Mouse (Mus musculus) forebrain, embryonic 16.5 days (tissue): ENCODE results near the gene Mcpt1. TPM values are rescaled to one million over a fixed set of nuclear protein-coding genes. Genes with fewer than 3 reads are reported as not detected.
"Not testable (repeated sequence)": the region's sequence is repeated elsewhere in the genome, so short reads cannot be mapped to it uniquely, and the experiment has no call there.

Source experiments
- ATAC-seq: fragments of 200-750 bp; cut with Nextera tagmentation; 2 replicates; pipeline ENCODE4 v1.8.0; 2017; ENCODE audit warnings: mild to moderate bottlenecking, moderate library complexity
- H3K27ac ChIP-seq: fragments of 300-500 bp; sonication (generic); 2 replicates; pipeline ENCODE4 v1.5.1; 2014; ENCODE audit warnings: low read length, control low read depth
- H3K27me3 ChIP-seq: fragments of 300-500 bp; sonication (generic); replicated peaks from 2 replicates; pipeline ENCODE4 v1.6.1; 2014; ENCODE audit warnings: low read length; ENCODE audit not compliant: control insufficient read depth, insufficient read depth
- H3K36me3 ChIP-seq: fragments of 300-500 bp; sonication (generic); 2 replicates; pipeline ENCODE4 v1.6.1; 2014; ENCODE audit not compliant: control insufficient read depth, insufficient read depth
- H3K4me1 ChIP-seq: fragments of 300-500 bp; sonication (generic); replicated peaks from 2 replicates; pipeline ENCODE4 v1.6.1; 2014; ENCODE audit warnings: low read length; ENCODE audit not compliant: control insufficient read depth, insufficient read depth
- H3K4me2 ChIP-seq: fragments of 300-500 bp; sonication (generic); 2 replicates; pipeline ENCODE4 v1.6.1; 2014; ENCODE audit warnings: mild to moderate bottlenecking, low read length, control low read depth
- H3K4me3 ChIP-seq: fragments of 300-500 bp; sonication (generic); replicated peaks from 2 replicates; pipeline ENCODE4 v1.5.1; 2014; ENCODE audit warnings: mild to moderate bottlenecking, low read length, control low read depth
- H3K9ac ChIP-seq: fragments of 300-500 bp; sonication (generic); replicated peaks from 2 replicates; pipeline ENCODE4 v1.6.1; 2014; ENCODE audit warnings: low read depth, low read length, control low read depth
- H3K9me3 ChIP-seq: fragments of 300-500 bp; sonication (generic); 2 replicates; pipeline ENCODE4 v1.6.1; 2016; ENCODE audit warnings: low read length; ENCODE audit not compliant: control insufficient read depth
- WGBS: fragments of 180-500 bp; shearing (Covaris S2); extraction: QIAGEN DNeasy Blood & Tissue Kit; methylation state at CpG from one replicate; pipeline ENCODE4 v1.1.7; 2014; 5-methylcytosine and 5-hydroxymethylcytosine counted together
- polyA plus RNA-seq: library from polyadenylated mRNA; unstranded; fragments of >200 nt; fragmentation: Nextera tagmentation; extraction: Ambion mirVana; gene quantifications from 2 replicates; pipeline ENCODE4 v1.2.1, GENCODE M21; 2015

The Mcpt1 gene
- polyA plus RNA-seq, 1 experiment from 2014 or later: not detected

DNA sequence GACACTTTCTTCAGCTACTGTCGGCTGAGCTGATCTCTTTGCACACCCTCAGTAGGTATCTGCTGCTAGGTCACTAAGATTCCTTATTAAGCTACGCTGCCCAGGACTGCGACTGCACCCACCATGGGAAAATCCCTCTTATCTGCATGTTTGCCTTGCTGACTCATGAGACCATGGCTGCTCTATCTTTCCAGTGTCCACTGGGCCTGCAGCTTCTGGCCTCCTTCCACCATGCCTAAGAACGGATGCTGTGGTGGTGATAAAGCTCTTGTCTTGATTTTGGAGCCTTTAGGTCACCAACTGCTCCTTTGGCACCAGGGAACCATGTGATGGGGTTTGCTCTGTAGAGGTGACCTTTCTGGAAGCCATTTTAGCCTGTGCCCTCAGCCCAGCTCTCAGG is 40.0 kb downstream of the Mcpt1 start:
- Histone ChIP-seq H3K4me2 (no peak overlapping the region), H3K4me1 (no peaks in the 10 kb centered on the region), H3K27me3 (no peaks in the 10 kb centered on the region), H3K4me3 (no peak overlapping the region), H3K36me3 (no peaks in the 10 kb centered on the region), H3K27ac (no peak overlapping the region), H3K9ac (no peak overlapping the region), H3K9me3 (no peaks in the 10 kb centered on the region)
- no peak for ATAC-seq
- WGBS: 85% methylated on average over 4 of the region's 4 CpGs

DNA sequence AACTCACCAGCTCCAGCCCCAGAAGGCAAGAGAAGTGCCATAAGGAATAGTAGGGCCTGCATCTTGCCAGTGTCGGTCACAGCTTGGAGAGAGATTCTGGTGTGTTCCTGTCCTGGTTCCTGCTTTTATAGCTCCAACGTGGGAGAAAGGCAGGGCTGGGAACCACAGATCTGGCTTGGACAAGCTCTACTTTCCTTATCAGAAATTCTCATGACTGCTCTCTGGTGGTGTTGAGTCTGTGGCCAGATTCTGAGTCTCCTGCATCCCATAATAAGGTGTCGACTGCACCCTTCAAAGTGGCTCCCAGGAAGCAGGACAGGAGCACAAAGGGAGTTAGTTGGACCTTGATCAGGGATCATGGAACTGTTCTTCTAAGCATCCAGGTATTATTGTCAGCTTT is 44.4 kb downstream of the Mcpt1 start, which contains the start of gene Mcpt4:
TSS of gene Mcpt4 (minus strand) at position 101 of the 400 bp plus-strand sequence.
- not testable (repeated sequence) for H3K4me1 ChIP-seq, H3K27me3 ChIP-seq, H3K9ac ChIP-seq, H3K4me3 ChIP-seq, H3K4me2 ChIP-seq, H3K9me3 ChIP-seq, ATAC-seq, H3K27ac ChIP-seq, H3K36me3 ChIP-seq
- 90% methylated on average over 3 of the region's 3 CpGs for WGBS

Other genes starting within 250 kb of the Mcpt1 start
- gene Adcy4, start 233.9 kb upstream of the Mcpt1 start, polyA plus RNA-seq: 3.2 and 3.7 TPM in 2 replicates
- 2.7 and 3.2 TPM in 2 replicates for gene Ripk3, start 229.1 kb upstream of the Mcpt1 start, polyA plus RNA-seq
- gene Nfatc4, start 194.8 kb upstream of the Mcpt1 start, polyA plus RNA-seq: 11.7 and 12.3 TPM in 2 replicates
- gene Nynrin, start 164.0 kb upstream of the Mcpt1 start, polyA plus RNA-seq: 11.3 and 13.2 TPM in 2 replicates
- 0.14 and 0.21 TPM in 2 replicates for gene Cbln3, start 133.6 kb upstream of the Mcpt1 start, polyA plus RNA-seq
- 10.3 and 11.1 TPM in 2 replicates for gene Khnyn, start 133.0 kb upstream of the Mcpt1 start, polyA plus RNA-seq
- gene Sdr39u1, start 117.7 kb upstream of the Mcpt1 start, polyA plus RNA-seq: 102 and 128 TPM in 2 replicates
- 0.27 and 0.61 TPM in 2 replicates for gene Cma1, start 73.3 kb upstream of the Mcpt1 start, polyA plus RNA-seq
- not detected in 2 replicates for gene Cma2, start 67.0 kb upstream of the Mcpt1 start, polyA plus RNA-seq
- not detected in 2 replicates for gene Mcpt9, start 12.5 kb downstream of the Mcpt1 start, polyA plus RNA-seq
- gene Mcpt2, start 24.1 kb downstream of the Mcpt1 start, polyA plus RNA-seq: not detected in 2 replicates
- gene Mcpt4, start 44.3 kb downstream of the Mcpt1 start, polyA plus RNA-seq: not detected in 2 replicates
- not detected in 2 replicates for gene Mcpt8, start 67.3 kb downstream of the Mcpt1 start, polyA plus RNA-seq
- not detected in 2 replicates for gene Ctsg, start 84.6 kb downstream of the Mcpt1 start, polyA plus RNA-seq
- not detected in 2 replicates for gene Gzme, start 102.7 kb downstream of the Mcpt1 start, polyA plus RNA-seq
- not detected in 2 replicates for gene Gzmd, start 114.6 kb downstream of the Mcpt1 start, polyA plus RNA-seq
- gene Gzmg, start 141.6 kb downstream of the Mcpt1 start, polyA plus RNA-seq: not detected in 2 replicates
- gene Gzmn, start 156.6 kb downstream of the Mcpt1 start, polyA plus RNA-seq: not detected in 2 replicates
- not detected in 2 replicates for gene Gzmf, start 193.4 kb downstream of the Mcpt1 start, polyA plus RNA-seq
- gene Gzmc, start 216.7 kb downstream of the Mcpt1 start, polyA plus RNA-seq: not detected in 2 replicates
- gene Gzmb, start 244.3 kb downstream of the Mcpt1 start, polyA plus RNA-seq: not detected in 2 replicates